Mouse (Mus musculus): ENCODE data around the gene Sit1. TPM values are rescaled to one million over a fixed set of nuclear protein-coding genes. Genes with fewer than 3 reads are reported as not detected.

Sit1 gene
- polyA plus RNA-seq, 1 experiment, result not detected

DNA sequence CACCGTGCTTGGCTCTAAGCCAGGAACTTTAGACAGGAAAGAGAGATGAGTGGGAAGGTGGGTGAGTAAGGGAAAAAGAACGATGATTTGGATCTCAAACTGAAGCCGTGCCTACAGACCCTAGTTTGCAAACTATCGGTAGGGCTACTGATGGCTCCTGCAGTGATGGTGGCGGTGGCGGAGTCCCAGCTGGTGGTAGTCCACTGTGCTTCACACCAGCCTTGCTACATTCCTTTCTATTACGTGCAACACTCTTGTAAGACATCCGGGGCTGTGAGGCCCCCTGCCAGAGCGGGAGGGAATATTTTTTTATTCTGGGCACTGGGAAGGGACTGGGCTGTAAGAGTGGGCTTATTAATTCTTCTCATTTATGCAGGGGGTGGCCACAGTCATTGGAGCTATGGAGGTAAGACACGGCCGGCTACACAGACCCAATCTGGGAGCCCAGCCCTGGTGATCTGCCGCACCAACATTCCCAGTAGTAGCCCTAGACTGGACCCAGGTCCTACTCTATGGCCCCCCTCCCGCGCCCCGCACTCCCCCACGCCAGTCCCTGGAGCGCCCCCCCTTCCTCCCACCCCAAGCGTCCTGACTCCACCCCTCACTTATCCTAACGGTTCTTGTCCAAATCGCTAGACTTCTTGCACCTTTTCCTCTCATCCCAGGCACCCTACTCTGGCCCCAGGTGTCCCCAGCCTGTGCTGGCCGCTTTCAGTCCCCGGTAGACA lies 24.6 kb upstream of the Sit1 start:
- no peak for TF ChIP-seq GATA1 (IDR thresholded peaks at IDR 0.05; ENCODE audit: low read length)

DNA sequence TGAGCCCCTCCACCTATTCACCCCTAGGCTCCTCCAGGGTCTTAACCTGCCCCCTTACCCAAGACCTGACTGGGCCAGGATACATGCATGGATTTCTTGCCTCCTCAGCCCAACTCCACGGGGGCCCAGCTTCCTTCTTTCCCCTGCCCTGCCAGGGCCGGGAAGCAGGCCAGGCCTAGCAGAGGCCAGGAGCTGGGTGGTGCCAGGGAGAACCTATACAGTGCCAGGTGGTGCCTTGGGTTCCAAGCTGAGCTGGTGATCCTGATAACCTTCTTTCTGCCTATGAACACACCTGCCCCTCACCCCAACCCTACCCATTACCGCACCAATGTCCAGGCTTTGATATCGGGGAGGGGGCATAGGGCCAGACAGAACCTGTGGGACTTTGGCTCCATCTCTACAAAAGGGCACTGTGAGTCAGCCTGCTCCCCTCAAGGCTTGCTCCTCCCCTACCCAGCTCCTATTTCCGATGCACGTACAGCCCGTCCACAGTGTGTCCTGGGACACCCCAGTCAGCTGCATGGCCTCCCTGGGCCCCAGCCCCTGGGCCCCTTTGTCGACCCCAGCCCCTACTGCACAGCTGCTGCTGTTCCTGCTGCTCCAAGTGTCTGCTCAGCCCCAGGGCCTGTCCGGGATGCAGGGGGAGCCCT lies 23.1 kb upstream of the Sit1 start, which contains the start of gene Car9:
Car9 (plus strand) TSS at position 431 of the 650 bp plus-strand sequence.
- no peak for TF ChIP-seq GATA1 (IDR thresholded peaks at IDR 0.05; ENCODE audit: low read length)

DNA sequence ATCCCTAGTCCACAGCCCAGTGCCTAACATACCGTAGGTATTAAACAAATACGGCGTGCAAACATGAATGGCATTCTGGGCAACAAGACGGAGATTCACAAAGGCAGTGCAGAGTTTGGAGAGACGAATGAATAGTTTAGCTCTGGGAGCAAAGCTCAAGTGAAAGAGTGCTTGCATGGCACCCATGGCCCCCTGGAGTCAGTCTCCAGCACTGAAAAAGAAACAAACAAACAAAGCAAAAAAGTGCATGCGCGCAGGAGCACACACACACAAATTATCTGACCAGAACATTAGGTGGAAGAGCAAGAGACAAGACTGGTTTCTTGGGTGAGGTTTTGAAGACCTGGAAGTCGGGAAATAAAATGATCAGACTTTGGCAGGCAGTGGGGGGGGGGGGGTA lies 22.5 kb upstream of the Sit1 start:
- TF ChIP-seq GATA1 (IDR thresholded peaks at IDR 0.05; ENCODE audit: low read length), result no peak

DNA sequence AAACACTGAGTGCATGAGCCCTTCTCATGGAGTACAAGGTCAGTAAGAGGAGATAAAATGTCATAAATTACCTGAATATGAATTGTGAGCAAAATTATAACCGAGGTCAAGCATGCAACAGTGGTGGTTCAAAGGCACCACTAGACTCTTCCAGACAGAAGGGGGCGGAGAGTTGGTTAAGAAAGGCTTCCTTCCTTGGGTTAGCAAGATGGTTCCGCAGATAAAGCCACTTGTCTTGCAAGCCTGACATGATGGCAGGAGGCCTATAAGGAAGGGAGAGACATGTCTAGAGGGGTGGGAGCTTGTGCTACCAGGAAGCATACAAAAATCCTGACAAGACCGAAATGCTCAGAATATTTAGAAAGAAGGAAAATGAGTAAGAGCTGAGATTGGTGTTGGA lies 20.7 kb upstream of the Sit1 start:
- TF ChIP-seq GATA1 (IDR thresholded peaks at IDR 0.05; ENCODE audit: low read length), result no peak

DNA sequence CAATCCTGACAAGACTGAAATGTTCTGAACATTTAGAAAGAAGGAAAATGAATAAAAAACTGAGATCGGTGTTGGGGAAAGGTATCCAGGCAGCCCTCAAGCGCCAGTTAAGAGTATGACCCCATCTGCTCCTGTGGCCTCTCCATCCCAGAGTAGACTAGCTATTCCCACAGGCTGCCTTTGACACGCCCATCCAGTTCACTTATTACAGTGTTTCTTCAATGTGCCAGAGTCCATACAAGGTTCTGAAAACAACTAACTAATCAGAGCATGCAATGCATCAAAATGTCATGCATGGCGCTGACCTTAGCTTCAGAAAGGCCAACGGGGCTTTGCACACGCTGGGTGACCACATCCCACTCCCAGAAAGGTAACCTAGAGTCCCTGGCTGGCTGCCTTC lies 20.0 kb upstream of the Sit1 start:
- TF ChIP-seq GATA1 (IDR thresholded peaks at IDR 0.05; ENCODE audit: low read length), result no peak

DNA sequence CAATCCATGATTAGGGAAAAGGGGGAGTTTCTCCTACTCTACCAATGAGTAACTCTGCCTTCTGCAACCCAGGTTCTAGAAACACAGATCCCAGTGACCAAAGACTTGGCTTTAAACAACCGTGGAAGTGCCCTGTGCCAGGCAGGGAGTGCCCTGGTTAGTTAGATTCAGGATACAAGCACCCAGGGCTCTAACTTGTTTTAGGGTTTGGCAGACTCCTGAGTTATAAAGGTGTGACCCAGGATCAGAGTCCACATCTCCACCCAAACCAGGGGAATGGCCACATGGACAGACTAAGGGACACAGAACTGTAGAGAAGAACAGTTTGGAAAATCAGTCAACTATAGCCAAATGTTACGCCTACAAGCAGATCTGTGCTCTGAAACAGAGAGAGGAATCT lies 19.5 kb upstream of the Sit1 start:
- TF ChIP-seq GATA1 (IDR thresholded peaks at IDR 0.05; ENCODE audit: low read length), result no peak

DNA sequence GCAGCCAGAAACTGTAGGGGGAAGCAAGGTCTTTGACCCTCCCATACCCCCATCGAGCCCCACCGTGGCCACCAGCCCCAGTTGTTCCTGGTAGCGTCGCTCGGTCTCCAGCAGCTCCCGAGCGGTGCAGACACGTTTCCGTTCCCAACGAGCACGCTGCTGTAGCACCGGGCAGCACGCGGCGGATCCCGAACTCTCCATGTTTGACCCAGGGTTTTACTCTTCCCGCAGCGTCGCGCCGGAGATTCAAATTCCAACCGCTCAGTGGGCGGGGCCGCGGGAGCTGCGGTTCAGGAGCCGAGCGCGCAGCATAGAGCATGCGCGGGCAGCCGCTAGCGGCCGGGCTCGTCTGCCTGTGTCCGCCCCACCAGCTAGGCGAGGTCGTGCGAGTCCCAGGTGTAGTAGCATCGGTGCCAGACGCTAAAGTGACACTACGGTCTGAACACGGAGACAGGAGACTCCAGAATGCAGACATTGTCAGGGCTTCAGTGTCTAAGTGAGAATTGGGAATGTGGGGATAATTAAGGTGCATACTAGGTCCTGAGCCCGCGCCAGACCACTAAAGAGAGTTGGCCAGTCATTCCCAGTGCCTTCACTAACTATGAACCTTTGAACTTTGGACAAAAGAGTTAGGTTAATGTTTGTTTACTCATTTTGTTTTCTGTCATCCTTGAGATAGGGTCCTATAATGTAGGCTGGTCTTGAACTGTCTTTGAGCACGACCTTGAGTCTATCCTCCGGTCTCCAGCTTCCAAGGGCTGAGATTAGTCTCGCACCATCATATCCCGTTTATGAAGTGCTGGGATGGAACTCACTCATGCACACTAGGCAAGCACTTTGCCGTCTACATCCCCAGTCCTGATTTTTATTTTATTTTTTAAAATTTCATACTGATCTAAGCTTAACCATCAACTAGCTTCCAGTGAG lies 16.1 kb upstream of the Sit1 start, which contains the start of gene Arhgef39:
Arhgef39 (minus strand) TSS at position 289 of the 927 bp plus-strand sequence.
- TF ChIP-seq GATA1 (IDR thresholded peaks at IDR 0.05; ENCODE audit: low read length), result no peak

DNA sequence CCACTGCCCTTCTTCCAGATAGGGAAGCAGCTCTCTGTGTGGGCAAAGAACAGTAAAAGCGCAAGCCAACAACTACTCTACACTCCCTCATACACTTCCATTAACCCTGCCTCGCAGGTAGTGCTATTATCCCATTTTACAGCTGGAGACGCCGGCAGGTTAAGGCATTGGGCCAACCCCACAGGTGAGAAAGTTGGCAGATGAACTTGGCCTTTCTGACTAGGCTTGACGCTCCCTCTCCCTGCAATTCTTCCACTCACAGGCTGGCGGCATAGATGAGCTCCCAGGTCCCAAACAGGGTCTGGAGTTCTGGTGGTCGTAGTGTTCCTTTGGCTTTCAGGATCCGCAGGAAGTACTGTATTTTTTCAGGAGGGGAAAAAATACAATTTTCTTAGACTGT lies 15.4 kb upstream of the Sit1 start:
- no peak for TF ChIP-seq GATA1 (IDR thresholded peaks at IDR 0.05; ENCODE audit: low read length)

DNA sequence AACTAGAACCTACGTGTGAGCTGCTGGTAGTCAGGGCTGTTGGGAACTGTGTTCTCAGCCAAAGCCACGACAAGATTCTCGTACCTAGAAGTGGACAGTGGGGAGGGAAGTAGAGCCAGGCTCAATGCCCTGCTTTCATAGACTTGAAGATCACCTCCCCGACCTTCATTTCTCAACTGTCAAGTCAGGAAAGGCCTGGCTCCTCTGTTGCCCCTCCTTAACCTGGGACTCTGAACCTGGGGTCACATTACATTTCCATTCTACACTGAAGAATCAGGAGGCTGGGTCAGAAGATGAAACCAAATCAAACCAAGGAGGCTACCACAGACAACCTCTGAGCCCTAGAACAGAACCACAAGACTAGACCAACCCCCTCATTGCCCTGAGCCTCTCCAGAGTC lies 14.4 kb upstream of the Sit1 start:
- no peak for TF ChIP-seq GATA1 (IDR thresholded peaks at IDR 0.05; ENCODE audit: low read length)

DNA sequence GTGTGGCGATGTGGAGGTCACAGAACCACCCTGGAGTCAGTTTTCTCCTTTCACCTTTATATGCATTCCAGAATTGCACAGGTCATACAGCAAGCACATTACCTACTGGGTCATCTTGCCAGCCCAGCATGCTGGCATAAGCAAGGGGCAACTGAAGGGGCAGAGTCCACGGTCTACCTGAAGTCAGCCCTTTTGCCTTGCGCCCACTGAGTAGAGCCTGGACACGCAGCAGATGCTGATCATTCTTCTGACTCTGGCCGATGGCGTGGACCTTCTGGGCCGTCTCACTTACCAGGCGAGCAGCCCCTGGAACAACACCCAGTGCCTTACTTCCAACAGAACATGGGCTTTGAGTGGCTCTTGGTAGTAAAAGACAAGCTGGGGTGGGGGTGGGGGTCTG lies 13.9 kb upstream of the Sit1 start:
- TF ChIP-seq GATA1 (IDR thresholded peaks at IDR 0.05; ENCODE audit: low read length), result no peak

DNA sequence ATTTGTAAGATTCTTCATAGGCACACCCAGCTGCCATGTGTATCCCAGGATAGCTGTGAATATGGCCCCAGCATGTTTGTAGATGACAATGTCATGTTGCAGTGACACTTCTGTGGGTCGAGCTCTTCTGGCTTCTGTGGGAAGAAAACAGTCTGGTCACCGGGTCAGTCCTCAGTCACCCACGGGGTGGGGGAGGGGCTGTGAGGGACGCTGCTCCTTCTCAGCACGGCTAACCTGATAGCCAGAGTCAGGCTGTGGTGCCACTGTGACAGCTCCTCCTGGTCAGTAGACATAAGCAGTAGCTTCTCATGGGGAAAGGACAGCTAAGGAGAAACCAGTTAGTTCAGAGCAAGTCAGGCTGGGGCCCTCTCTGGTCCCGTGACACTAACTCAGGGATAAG lies 13.1 kb upstream of the Sit1 start:
- TF ChIP-seq GATA1 (IDR thresholded peaks at IDR 0.05; ENCODE audit: low read length), result no peak

DNA sequence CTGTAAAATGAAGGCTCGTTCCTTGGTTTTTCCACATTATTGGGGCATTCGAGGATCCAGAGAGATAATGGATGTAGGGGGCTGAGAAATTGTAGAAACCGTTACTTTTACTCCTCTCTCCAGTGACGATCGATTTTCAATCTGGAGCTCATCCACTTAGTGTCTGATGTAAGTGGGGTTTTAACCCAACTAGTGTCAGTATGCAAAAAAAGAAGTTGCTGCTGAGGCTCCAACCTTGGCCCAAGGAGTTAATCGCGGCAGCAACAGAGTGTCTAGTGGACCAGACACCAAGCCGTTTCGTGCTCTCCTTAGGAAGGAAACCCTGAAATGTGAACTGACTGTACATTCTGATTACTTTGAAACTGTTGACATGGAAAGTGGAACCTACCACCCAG lies 10.3 kb upstream of the Sit1 start:
- TF ChIP-seq GATA1 (IDR thresholded peaks at IDR 0.05; ENCODE audit: low read length), result no peak

DNA sequence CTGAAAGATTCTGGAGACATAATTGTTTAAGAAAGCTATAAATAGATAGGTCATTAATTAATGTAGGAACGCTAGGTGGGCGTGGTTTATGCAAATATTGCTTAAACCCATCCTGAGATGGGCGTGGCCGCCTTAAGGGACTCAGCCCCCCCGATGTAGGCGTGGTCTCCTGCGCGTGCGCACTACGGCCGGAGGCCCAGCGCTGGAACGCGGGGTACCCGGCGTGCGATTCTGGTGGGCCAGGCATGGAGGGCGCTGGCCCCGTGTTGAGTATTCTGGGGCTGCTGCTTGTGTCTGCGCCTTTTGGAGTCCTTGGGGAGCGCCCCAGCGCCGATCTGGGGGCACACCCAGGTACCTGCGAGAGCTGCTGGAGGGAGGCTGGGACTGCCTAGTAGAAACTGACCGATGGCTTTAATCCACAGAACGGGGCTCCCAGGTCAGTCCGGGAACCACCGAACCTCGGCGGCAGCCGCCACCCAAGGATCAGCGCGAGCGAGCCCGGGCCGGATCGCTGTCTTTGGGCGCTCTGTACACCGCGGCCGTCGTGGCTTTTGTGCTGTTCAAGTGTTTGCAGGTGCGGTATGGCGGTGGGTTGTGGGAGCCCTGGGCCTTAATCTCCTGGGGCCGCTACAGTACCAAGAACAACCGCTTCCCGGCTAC lies 9.8 kb upstream of the Sit1 start:
- TF ChIP-seq GATA1 (IDR thresholded peaks at IDR 0.05; ENCODE audit: low read length), result no peak

DNA sequence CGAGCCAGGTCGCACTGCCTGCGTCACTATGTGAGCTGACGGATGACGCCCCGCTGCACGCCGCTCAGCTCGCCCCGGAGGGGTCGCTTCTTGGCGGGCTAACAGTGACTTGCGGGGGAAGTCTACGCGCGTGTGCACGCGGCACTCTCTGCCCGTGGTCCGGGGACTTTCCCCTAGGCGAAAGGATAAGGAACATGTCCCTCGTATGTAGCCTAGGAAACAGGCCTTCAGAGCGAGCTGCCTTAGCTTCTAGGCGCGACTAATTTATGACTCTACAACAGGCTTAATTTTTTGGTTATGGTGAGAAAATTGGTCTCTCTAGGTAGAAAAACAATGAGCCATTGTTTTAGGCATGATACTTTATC lies 9.3 kb upstream of the Sit1 start, which contains the start of gene Ccdc107:
Ccdc107 (plus strand) TSS at position 80 of the 365 bp plus-strand sequence.
- TF ChIP-seq GATA1 (IDR thresholded peaks at IDR 0.05; ENCODE audit: low read length), result no peak

DNA sequence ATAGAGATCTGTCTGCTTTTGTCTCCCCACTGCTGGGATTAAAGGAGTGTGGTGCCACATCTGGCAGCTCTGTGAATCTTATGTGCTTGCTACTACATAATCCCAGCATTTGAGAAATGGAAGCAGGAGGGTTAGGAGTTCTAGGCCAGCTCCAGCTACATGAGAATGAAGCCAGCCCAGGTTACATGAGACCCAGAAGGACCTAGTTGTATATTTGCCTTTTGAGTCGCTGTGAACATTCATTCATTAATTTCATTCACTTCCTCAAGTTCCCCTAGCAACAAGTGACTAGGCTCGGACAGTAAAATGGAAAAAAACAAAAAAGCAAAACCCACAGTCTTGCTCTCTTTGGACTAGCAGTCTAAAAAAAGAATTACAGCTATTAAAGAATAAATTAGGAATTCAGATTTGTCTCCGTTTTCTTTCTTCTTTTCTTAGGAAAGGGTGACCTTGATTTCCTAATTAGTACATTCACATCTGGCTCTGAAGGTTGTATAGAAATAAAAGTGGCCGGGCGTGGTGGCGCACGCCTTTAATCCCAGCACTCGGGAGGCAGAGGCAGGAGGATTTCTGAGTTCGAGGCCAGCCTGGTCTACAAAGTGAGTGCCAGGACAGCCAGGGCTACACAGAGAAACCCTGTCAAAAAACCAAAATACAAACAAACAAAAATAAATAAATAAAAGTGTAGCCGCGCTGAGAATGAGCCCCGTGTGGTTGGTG lies 8.7 kb upstream of the Sit1 start:
- TF ChIP-seq GATA1 (IDR thresholded peaks at IDR 0.05; ENCODE audit: low read length), result no peak

All from G1E-ER4 (cell line).